Mouse (Mus musculus) thymus, postnatal 0 days (tissue): ENCODE measurements around the gene Kcnj11. TPM values are rescaled to one million over a fixed set of nuclear protein-coding genes. Genes with fewer than 3 reads are reported as not detected.

ENCODE experiments used
- DNase-seq: peaks from one replicate; pipeline ENCODE4 v3.0.0-alpha.2; 2015; ENCODE audit warnings: low spot score
- polyA plus RNA-seq: library from polyadenylated mRNA; unstranded; fragments of >200 nt; fragmentation: Nextera tagmentation; extraction: Ambion mirVana; gene quantifications from 2 replicates; pipeline ENCODE4 v1.2.1, GENCODE M21; 2015

The Kcnj11 gene
- polyA plus RNA-seq, 1 experiment from 2014 or later, result 0.10 TPM

DNA sequence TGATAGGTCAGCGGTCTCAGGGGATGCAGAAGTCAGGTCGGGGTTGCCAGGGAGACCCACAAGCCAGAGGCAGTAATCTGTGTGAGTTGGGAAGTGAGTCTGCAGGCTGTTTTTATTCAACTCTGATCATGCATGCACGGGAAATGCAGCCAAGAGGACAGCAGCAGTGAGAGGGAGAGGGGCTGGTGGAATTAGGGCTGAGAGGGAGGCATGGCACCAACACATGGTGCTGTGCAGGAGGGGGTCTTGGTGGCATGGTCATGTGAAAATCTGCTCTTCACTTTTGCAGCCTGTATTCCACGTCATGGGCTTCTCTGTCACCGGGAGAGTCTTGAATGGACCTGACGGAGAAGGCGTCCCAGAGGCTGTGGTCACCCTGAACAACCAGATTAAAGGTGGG, 50.6 kb downstream of the Kcnj11 start:
- DNase-seq, result no peak

DNA sequence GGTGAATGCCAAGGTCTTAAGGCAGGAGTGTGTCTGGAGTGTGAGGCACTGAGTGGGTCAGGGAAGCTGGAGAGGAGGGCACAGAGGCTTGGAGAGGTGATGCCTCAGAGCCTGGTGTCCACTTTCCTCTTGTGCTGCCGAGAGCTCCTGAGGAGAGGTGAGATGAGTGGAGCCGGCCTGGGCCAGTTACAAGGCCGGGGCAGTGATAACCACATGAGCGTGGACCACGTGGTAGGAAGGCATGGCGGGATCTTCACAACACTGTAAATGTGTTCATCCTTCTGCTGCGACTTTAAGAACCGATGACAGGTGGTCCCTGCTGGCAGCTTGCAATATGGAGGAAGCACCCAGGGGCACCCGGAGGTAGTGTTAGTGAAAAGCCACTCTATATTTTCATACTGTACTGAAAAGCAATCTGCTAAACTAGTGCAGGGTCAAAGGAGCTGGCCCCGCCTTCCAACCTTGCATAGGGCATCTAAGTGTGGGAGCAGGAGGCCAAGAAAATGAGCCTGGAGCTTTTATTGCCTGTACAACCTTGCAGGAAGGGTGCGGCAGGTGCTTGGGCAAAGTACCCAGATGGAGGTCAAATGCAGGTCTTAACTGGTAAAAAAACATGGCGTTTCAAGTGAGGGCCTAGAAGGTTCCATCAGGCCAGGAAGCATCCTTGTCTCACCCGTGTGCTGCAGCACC, 52.5 kb downstream of the Kcnj11 start:
- no peak for DNase-seq

DNA sequence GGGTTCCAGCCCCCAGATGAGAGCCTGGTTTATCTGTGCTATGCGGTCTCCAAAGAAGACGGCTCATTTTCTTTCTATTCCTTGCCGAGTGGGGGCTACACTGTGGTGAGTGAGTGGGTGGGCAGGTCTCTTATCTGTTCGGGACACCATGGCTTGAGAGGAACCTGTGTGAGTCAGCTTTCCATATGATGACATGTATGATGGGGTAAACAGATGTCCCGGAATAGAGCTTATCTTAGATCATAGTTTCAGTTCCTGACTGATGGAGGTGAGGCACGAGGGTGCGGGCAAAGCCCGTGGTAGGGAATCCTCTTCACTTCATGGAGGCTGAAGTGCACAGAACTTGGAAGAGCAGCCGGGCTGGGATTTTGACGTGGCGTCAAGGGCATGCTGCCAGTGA, 54.7 kb downstream of the Kcnj11 start:
- no peak for DNase-seq

DNA sequence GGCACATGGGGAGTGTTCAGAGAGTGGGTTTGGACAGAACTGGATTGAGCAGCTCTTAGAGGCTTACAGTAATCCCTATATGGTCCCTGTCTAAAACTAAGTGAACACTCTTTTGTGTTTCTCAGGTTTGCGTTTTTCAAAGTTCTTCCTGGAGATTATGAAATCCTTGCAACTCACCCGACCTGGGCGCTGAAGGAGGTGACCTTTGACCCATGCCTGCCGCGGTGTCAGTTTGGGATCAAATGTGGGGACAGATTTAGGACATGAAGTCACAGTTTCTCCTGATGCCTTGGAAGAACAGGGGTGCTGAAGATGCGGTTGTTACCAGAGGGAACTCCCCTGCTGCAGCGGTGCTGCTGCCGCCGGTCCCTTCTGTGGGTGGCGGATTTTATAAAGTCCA, 56.5 kb downstream of the Kcnj11 start:
- no peak for DNase-seq

Other genes with a start within 250 kb of the Kcnj11 start
- 35.8 and 38.7 TPM in 2 replicates for gene Kdelr1, start 228.0 kb downstream of the Kcnj11 start, polyA plus RNA-seq
- gene Grin2d, start 222.4 kb downstream of the Kcnj11 start, polyA plus RNA-seq, result 0.13 and 0.23 TPM in 2 replicates
- 1.4 and 1.5 TPM in 2 replicates for gene Syngr4, start 204.1 kb downstream of the Kcnj11 start, polyA plus RNA-seq
- gene Tmem143, start 203.8 kb downstream of the Kcnj11 start, polyA plus RNA-seq, result 4.3 and 4.6 TPM in 2 replicates
- 262 and 266 TPM in 2 replicates for gene Emp3, start 179.4 kb downstream of the Kcnj11 start, polyA plus RNA-seq
- gene Ccdc114, start 176.7 kb downstream of the Kcnj11 start, polyA plus RNA-seq, result 2.3 and 2.6 TPM in 2 replicates
- 0.13 TPM in 1 of 2 replicates, not detected in the other for gene Abcc6, start 70.5 kb downstream of the Kcnj11 start, polyA plus RNA-seq
- 24.9 and 29.7 TPM in 2 replicates for gene Nomo1, start 67.1 kb downstream of the Kcnj11 start, polyA plus RNA-seq
- 1.0 and 1.1 TPM in 2 replicates for gene Abcc8, start 79.3 kb upstream of the Kcnj11 start, polyA plus RNA-seq
- gene Ush1c, start 137.7 kb upstream of the Kcnj11 start, polyA plus RNA-seq, result 0.32 and 0.46 TPM in 2 replicates
- gene Otog, start 140.2 kb upstream of the Kcnj11 start, polyA plus RNA-seq, result 0.12 and 0.15 TPM in 2 replicates